Mouse (Mus musculus) ES-Bruce4 (cell line): ENCODE measurements at regions not wholly inside any gene's neighbourhood (a gene's known extent, or its start where the extent isn't known, plus 50 kb on each side); places are given as distances from the start of the nearest gene placed in this dataset.

ENCODE experiments used
- CTCF ChIP-seq: IDR thresholded peaks from one replicate; pipeline ENCODE4 v1.8.1; 2011; ENCODE audit warnings: low read depth, low read length
- EP300 ChIP-seq: IDR thresholded peaks from 2 replicates; pipeline ENCODE4 v1.6.1; 2011; ENCODE audit warnings: low read depth, low read length; ENCODE audit not compliant: insufficient read depth
- POLR2A ChIP-seq: IDR thresholded peaks from one replicate; pipeline ENCODE4 v1.8.1; 2011; ENCODE audit warnings: low read length; ENCODE audit not compliant: insufficient read depth

- no peak for TF ChIP-seq CTCF
- TF ChIP-seq POLR2A = no peak
- TF ChIP-seq EP300 = no peak
Observed at GRCm38 (mm10) chr3:37875331-37876015, 151.2 kb upstream of the Gm5148 start.
